Mouse (Mus musculus) cerebellum, adult 2 months (tissue): ENCODE measurements around the gene Clec14a.

ENCODE experiments used
- CTCF ChIP-seq: fragments of 200-500 bp; IDR thresholded peaks from 2 replicates; pipeline ENCODE4 v1.5.1; 2011; ENCODE audit warnings: low read depth, mild to moderate bottlenecking, control low read depth, low read length, moderate library complexity, borderline replicate concordance; ENCODE audit not compliant: insufficient read depth
- POLR2A ChIP-seq: fragments of 200-500 bp; IDR thresholded peaks from 2 replicates; pipeline ENCODE4 v1.6.1; 2011; ENCODE audit warnings: low read length, control low read depth, borderline replicate concordance; ENCODE audit not compliant: insufficient read depth

DNA sequence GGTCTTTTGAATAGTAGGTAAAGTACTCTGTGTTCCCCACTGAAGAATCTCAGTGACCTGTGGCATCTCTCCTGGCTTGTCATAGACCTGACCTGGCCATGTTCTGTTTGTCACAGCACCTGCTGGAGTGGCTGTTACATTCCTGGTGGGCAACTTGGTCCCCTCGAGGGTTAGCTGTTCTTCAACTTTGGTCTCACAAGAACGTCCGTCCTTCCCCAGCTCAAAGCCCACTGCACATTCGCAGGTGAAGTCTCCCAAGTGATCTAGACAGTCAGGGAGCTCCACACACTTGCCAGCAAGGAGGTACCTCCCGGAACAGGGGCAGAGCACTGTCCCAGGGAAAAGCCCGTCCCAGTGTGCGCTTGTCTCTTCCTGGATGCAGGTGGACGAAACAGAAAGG lies 1.3 kb downstream of the Clec14a start:
- TF ChIP-seq POLR2A (no peak), CTCF (no peak)
